Mouse (Mus musculus) spleen, adult 2 months (tissue): ENCODE data around the gene Rab43.

Experiments used
- CTCF ChIP-seq: fragments of 200-500 bp; IDR thresholded peaks from 2 replicates; pipeline ENCODE4 v1.5.1; 2011; ENCODE audit warnings: mild to moderate bottlenecking, inconsistent platforms; ENCODE audit not compliant: insufficient read depth, insufficient read length, insufficient replicate concordance; ENCODE audit errors: extremely low read depth
- POLR2A ChIP-seq: fragments of 200-500 bp; IDR thresholded peaks from 2 replicates; pipeline ENCODE4 v1.6.1; 2011; ENCODE audit warnings: low read depth, low read length, inconsistent platforms

DNA sequence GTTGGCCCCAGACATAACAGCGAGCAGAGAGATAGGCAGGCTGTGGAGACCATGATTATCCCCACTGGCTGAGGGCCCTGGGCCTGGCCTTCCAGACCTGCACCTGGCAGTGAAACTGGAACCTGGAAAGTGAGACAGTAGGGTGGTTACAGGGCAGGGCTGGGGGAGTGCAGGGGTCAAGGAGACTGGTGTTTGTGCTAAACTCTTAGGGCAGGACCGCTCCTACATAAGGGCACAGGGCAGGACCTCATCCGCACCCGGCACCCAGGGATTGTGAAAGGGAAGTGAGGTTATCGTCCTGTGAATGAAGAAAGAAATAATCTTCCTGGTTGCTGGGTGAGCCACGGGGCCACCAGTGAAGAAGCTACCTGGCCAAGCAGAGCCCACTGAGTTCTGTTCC is 22.2 kb downstream of the Rab43 start:
- no peak for TF ChIP-seq POLR2A
- no peak for TF ChIP-seq CTCF
